Mouse (Mus musculus): ENCODE data around the gene Lrcol1. TPM values are rescaled to one million over a fixed set of nuclear protein-coding genes. Genes with fewer than 3 reads are reported as not detected.

Gene Lrcol1
- polyA plus RNA-seq, 2 experiments = not detected

GRCm38 (mm10) chr5:110392727-110393126 is 48.2 kb downstream of the Lrcol1 start:
- Histone ChIP-seq H3K27me3 (ENCODE audit: control insufficient read depth, insufficient read depth, low read length) (no peaks in the 10 kb centered on the region), H3K27ac (no peak overlapping the region), H3K4me3 (ENCODE audit: insufficient read depth in 1 of 2, low read depth in 2 of 2, low read length in 2 of 2) (no peak overlapping the region), H3K4me1 (replicated peaks; ENCODE audit: control insufficient read depth in 2 of 2, insufficient read depth in 2 of 2, low read length in 1 of 2) (no peaks in the 10 kb centered on the region), H3K36me3 (replicated peaks; ENCODE audit: control insufficient read depth, insufficient read depth, low read depth) (no peaks in the 10 kb centered on the region), H3K4me2 (ENCODE audit: low read depth) (no peak overlapping the region), H3K9ac (replicated peaks) (no peak overlapping the region), H3K9me3 (ENCODE audit: control insufficient read depth, low read length) (no peaks in the 10 kb centered on the region)
- no peak for DNase-seq (ENCODE audit: low read depth in 3 of 3, low spot score in 3 of 3)
- WGBS (ENCODE audit: insufficient replicate concordance) = 67% methylated on average over 5 of the region's 5 CpGs
- ATAC-seq (ENCODE audit: insufficient read depth) = no peak
- TF ChIP-seq EP300 (IDR thresholded peaks at IDR 0.05; ENCODE audit: low read depth) (no peak), CTCF (IDR thresholded peaks at IDR 0.05; ENCODE audit: low read depth) (no peak)

GRCm38 (mm10) chr5:110395006-110395661 is 50.6 kb downstream of the Lrcol1 start:
- no peak overlapping the region for H3K9ac ChIP-seq (replicated peaks)
- H3K36me3 ChIP-seq (replicated peaks; ENCODE audit: control insufficient read depth, insufficient read depth, low read depth) = no peaks in the 10 kb centered on the region
- ATAC-seq (ENCODE audit: insufficient read depth) = peak; percentile 57; the same call in 1 of the 2 replicates
- WGBS (ENCODE audit: insufficient replicate concordance) = 70% methylated on average over 5 of the region's 5 CpGs
- H3K4me2 ChIP-seq (ENCODE audit: low read depth) = no peak overlapping the region
- no peak overlapping the region for H3K27ac ChIP-seq
- H3K9me3 ChIP-seq (ENCODE audit: control insufficient read depth, low read length) = no peaks in the 10 kb centered on the region
- H3K4me3 ChIP-seq (ENCODE audit: insufficient read depth in 1 of 2, low read depth in 2 of 2, low read length in 2 of 2) = no peak overlapping the region
- DNase-seq (ENCODE audit: low read depth in 3 of 3, low spot score in 3 of 3) = no peak
- TF ChIP-seq CTCF (IDR thresholded peaks at IDR 0.05; ENCODE audit: low read depth) (no peak), EP300 (IDR thresholded peaks at IDR 0.05; ENCODE audit: low read depth) (no peak)
- H3K27me3 ChIP-seq (ENCODE audit: control insufficient read depth, insufficient read depth, low read length) = no peaks in the 10 kb centered on the region
- no peaks in the 10 kb centered on the region for H3K4me1 ChIP-seq (replicated peaks; ENCODE audit: control insufficient read depth in 2 of 2, insufficient read depth in 2 of 2, low read length in 1 of 2)

GRCm38 (mm10) chr5:110401101-110401500 is 56.6 kb downstream of the Lrcol1 start:
- no peaks in the 10 kb centered on the region for H3K36me3 ChIP-seq (replicated peaks; ENCODE audit: control insufficient read depth, insufficient read depth, low read depth)
- no peak overlapping the region for H3K9ac ChIP-seq (replicated peaks)
- H3K27me3 ChIP-seq (ENCODE audit: control insufficient read depth, insufficient read depth, low read length) = no peaks in the 10 kb centered on the region
- WGBS (ENCODE audit: insufficient replicate concordance) = 77% methylated on average over 8 of the region's 8 CpGs
- no peak for DNase-seq (ENCODE audit: low read depth in 3 of 3, low spot score in 3 of 3)
- no peak for TF ChIP-seq EP300 (IDR thresholded peaks at IDR 0.05; ENCODE audit: low read depth)
- TF ChIP-seq CTCF (IDR thresholded peaks at IDR 0.05; ENCODE audit: low read depth) = no peak
- no peak for ATAC-seq (ENCODE audit: insufficient read depth)
- H3K9me3 ChIP-seq (ENCODE audit: control insufficient read depth, low read length) = no peaks in the 10 kb centered on the region
- no peak overlapping the region for H3K4me2 ChIP-seq (ENCODE audit: low read depth)
- H3K4me3 ChIP-seq (ENCODE audit: insufficient read depth in 1 of 2, low read depth in 2 of 2, low read length in 2 of 2) = no peak overlapping the region
- H3K4me1 ChIP-seq (replicated peaks; ENCODE audit: control insufficient read depth in 2 of 2, insufficient read depth in 2 of 2, low read length in 1 of 2) = no peaks in the 10 kb centered on the region
- H3K27ac ChIP-seq = no peak overlapping the region

GRCm38 (mm10) chr5:110402557-110402956 is 58.0 kb downstream of the Lrcol1 start:
- Histone ChIP-seq H3K4me1 (replicated peaks; ENCODE audit: control insufficient read depth in 2 of 2, insufficient read depth in 2 of 2, low read length in 1 of 2) (no peaks in the 10 kb centered on the region), H3K4me2 (ENCODE audit: low read depth) (no peak overlapping the region), H3K4me3 (ENCODE audit: insufficient read depth in 1 of 2, low read depth in 2 of 2, low read length in 2 of 2) (no peak overlapping the region), H3K9ac (replicated peaks) (no peak overlapping the region), H3K9me3 (ENCODE audit: control insufficient read depth, low read length) (no peaks in the 10 kb centered on the region), H3K27ac (no peak overlapping the region), H3K36me3 (replicated peaks; ENCODE audit: control insufficient read depth, insufficient read depth, low read depth) (no peaks in the 10 kb centered on the region), H3K27me3 (ENCODE audit: control insufficient read depth, insufficient read depth, low read length) (no peaks in the 10 kb centered on the region)
- DNase-seq (ENCODE audit: low read depth in 3 of 3, low spot score in 3 of 3) (no peak), ATAC-seq (ENCODE audit: insufficient read depth) (no peak)
- 64% methylated on average over 2 of the region's 2 CpGs for WGBS (ENCODE audit: insufficient replicate concordance)
- no peak for TF ChIP-seq CTCF (IDR thresholded peaks at IDR 0.05; ENCODE audit: low read depth)

GRCm38 (mm10) chr5:110403931-110404330 is 59.4 kb downstream of the Lrcol1 start:
- Histone ChIP-seq H3K4me3 (ENCODE audit: insufficient read depth in 1 of 2, low read depth in 2 of 2, low read length in 2 of 2) (no peak overlapping the region), H3K4me1 (replicated peaks; ENCODE audit: control insufficient read depth in 2 of 2, insufficient read depth in 2 of 2, low read length in 1 of 2) (no peaks in the 10 kb centered on the region), H3K36me3 (replicated peaks; ENCODE audit: control insufficient read depth, insufficient read depth, low read depth) (no peaks in the 10 kb centered on the region), H3K9ac (replicated peaks) (no peak overlapping the region), H3K27ac (no peak overlapping the region), H3K27me3 (ENCODE audit: control insufficient read depth, insufficient read depth, low read length) (no peaks in the 10 kb centered on the region), H3K9me3 (ENCODE audit: control insufficient read depth, low read length) (no peaks in the 10 kb centered on the region), H3K4me2 (ENCODE audit: low read depth) (no peak overlapping the region)
- 57% methylated on average over 3 of the region's 3 CpGs for WGBS (ENCODE audit: insufficient replicate concordance)
- no peak for ATAC-seq (ENCODE audit: insufficient read depth)
- DNase-seq (ENCODE audit: low read depth in 3 of 3, low spot score in 3 of 3) = no peak
- TF ChIP-seq EP300 (IDR thresholded peaks at IDR 0.05; ENCODE audit: low read depth) = no peak
- TF ChIP-seq CTCF (IDR thresholded peaks at IDR 0.05; ENCODE audit: low read depth) = no peak

Other genes starting within 250 kb of the Lrcol1 start
- gene Plcxd1, start 244.8 kb upstream of the Lrcol1 start, polyA plus RNA-seq (2012; rRNA removed) = 0.13 and 0.24 TPM in 2 replicates
- 0.14 and 0.18 TPM in 2 replicates for gene Plcxd1, start 244.8 kb upstream of the Lrcol1 start, polyA plus RNA-seq (2014; fragmentation: Nextera tagmentation; extraction: Ambion mirVana)
- 20.3 and 21.4 TPM in 2 replicates for gene Gtpbp6, start 236.5 kb upstream of the Lrcol1 start, polyA plus RNA-seq (2012; rRNA removed)
- gene Gtpbp6, start 236.5 kb upstream of the Lrcol1 start, polyA plus RNA-seq (2014; fragmentation: Nextera tagmentation; extraction: Ambion mirVana) = 4.6 and 6.1 TPM in 2 replicates
- gene Zfp605, start 234.6 kb upstream of the Lrcol1 start, polyA plus RNA-seq (2012; rRNA removed) = 0.47 and 0.66 TPM in 2 replicates
- 0.62 and 0.86 TPM in 2 replicates for gene Zfp605, start 234.6 kb upstream of the Lrcol1 start, polyA plus RNA-seq (2014; fragmentation: Nextera tagmentation; extraction: Ambion mirVana)
- 15.8 and 16.0 TPM in 2 replicates for gene Chfr, start 208.9 kb upstream of the Lrcol1 start, polyA plus RNA-seq (2012; rRNA removed)
- 18.3 and 19.1 TPM in 2 replicates for gene Chfr, start 208.9 kb upstream of the Lrcol1 start, polyA plus RNA-seq (2014; fragmentation: Nextera tagmentation; extraction: Ambion mirVana)
- gene Golga3, start 168.0 kb upstream of the Lrcol1 start, polyA plus RNA-seq (2012; rRNA removed) = 3.4 and 4.4 TPM in 2 replicates
- 5.7 and 7.4 TPM in 2 replicates for gene Golga3, start 168.0 kb upstream of the Lrcol1 start, polyA plus RNA-seq (2014; fragmentation: Nextera tagmentation; extraction: Ambion mirVana)
- 3.3 and 5.8 TPM in 2 replicates for gene Ankle2, start 113.7 kb upstream of the Lrcol1 start, polyA plus RNA-seq (2012; rRNA removed)
- 10.4 and 11.9 TPM in 2 replicates for gene Ankle2, start 113.7 kb upstream of the Lrcol1 start, polyA plus RNA-seq (2014; fragmentation: Nextera tagmentation; extraction: Ambion mirVana)
- gene Pgam5, start 74.8 kb upstream of the Lrcol1 start, polyA plus RNA-seq (2012; rRNA removed) = 17.0 and 17.6 TPM in 2 replicates
- 26.3 and 31.4 TPM in 2 replicates for gene Pgam5, start 74.8 kb upstream of the Lrcol1 start, polyA plus RNA-seq (2014; fragmentation: Nextera tagmentation; extraction: Ambion mirVana)
- gene Pxmp2, start 58.5 kb upstream of the Lrcol1 start, polyA plus RNA-seq (2012; rRNA removed) = 13.6 and 16.0 TPM in 2 replicates
- gene Pxmp2, start 58.5 kb upstream of the Lrcol1 start, polyA plus RNA-seq (2014; fragmentation: Nextera tagmentation; extraction: Ambion mirVana) = 31.7 and 36.7 TPM in 2 replicates
- gene Pole, start 58.4 kb upstream of the Lrcol1 start, polyA plus RNA-seq (2012; rRNA removed) = 16.7 and 16.9 TPM in 2 replicates
- gene Pole, start 58.4 kb upstream of the Lrcol1 start, polyA plus RNA-seq (2014; fragmentation: Nextera tagmentation; extraction: Ambion mirVana) = 18.8 and 19.5 TPM in 2 replicates
- 0.03 and 0.06 TPM in 2 replicates for gene P2rx2, start 1.5 kb upstream of the Lrcol1 start, polyA plus RNA-seq (2012; rRNA removed)
- gene P2rx2, start 1.5 kb upstream of the Lrcol1 start, polyA plus RNA-seq (2014; fragmentation: Nextera tagmentation; extraction: Ambion mirVana) = not detected in 2 replicates
- gene Fbrsl1, start 103.8 kb downstream of the Lrcol1 start, polyA plus RNA-seq (2012; rRNA removed) = 9.5 and 10.4 TPM in 2 replicates
- gene Fbrsl1, start 103.8 kb downstream of the Lrcol1 start, polyA plus RNA-seq (2014; fragmentation: Nextera tagmentation; extraction: Ambion mirVana) = 4.3 and 4.6 TPM in 2 replicates
- gene Galnt9, start 199.6 kb downstream of the Lrcol1 start, polyA plus RNA-seq (2012; rRNA removed) = 0.02 and 0.03 TPM in 2 replicates
- not detected in 2 replicates for gene Galnt9, start 199.6 kb downstream of the Lrcol1 start, polyA plus RNA-seq (2014; fragmentation: Nextera tagmentation; extraction: Ambion mirVana)